7 mouse cellular contexts compared by ENCODE assay signal in the genomic region with DNA sequence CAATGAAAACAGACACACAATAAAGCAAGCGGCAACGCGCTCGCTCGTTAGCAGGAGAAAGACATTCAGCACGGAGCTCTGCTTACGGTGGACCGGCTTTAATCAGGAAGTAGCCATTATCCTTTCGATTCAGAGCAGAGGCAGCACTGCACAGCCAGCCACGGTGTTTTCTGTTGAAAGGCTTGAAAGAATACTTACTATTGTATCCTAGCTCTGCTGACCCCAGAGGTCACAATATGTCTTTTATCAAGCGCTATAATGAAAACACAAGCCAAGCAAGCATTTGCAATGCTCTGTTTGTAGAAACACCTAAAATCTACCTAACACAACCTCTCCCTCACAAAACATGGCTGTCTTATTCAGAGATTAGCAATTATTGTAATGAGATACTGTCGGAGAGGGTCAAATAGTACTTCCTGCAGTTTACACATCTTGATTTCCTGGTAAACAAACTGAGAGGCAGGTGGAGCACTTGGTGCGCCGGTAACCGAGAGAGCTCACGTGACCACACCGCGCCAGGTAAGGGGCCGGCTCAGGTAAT.
A peak's percentile ranks its signal among the peaks of the same experiment; 100 is the strongest.
DNase-seq lines count a peak whose midpoint lies in the region; ATAC-seq and TF ChIP-seq lines count a peak whose summit lies in the region.

No protein-coding gene starts in this region.

- ATAC-seq in erythroid progenitor cell, adult 5-6 weeks (replicated peaks; ENCODE audit: low FRiP score, poor library complexity, severe bottlenecking): peak; percentile 62
- ATAC-seq in hindbrain, embryonic 11.5 days (ENCODE audit: low FRiP score): 0 out of 2 replicates have a peak, but pooled peaks have one; percentile 51
- peak; percentile 77 for ATAC-seq in lung, postnatal 0 days

- H3K4me1 ChIP-seq in brown adipose tissue, adult 24 weeks (ENCODE audit: control insufficient read depth, insufficient read depth, insufficient read length, low read length): 0 out of 2 replicates have a peak, but pooled peaks cover 2% of the 10 kb centered on the region
- H3K4me1 ChIP-seq in hindbrain, embryonic 11.5 days (replicated peaks; ENCODE audit: control insufficient read depth, insufficient read depth, low read length): peaks cover 3% of the 10 kb centered on the region; the same call in 1 of the 2 replicates
- H3K4me1 ChIP-seq in lung, postnatal 0 days (ENCODE audit: insufficient read depth, low read depth, low read length): no peaks in the 10 kb centered on the region

- no peak for TF ChIP-seq CTCF in lung, postnatal 0 days (IDR thresholded peaks at IDR 0.05)

- H3K27ac ChIP-seq in brown adipose tissue, adult 24 weeks (replicated peaks; ENCODE audit: low read depth, low read length): peak overlapping the region; percentile 19
- peak overlapping the region; percentile 44; the same call in 1 of the 2 replicates for H3K27ac ChIP-seq in hindbrain, embryonic 11.5 days (ENCODE audit: low read depth, low read length)
- H3K27ac ChIP-seq in lung, postnatal 0 days (ENCODE audit: low read length): peak overlapping the region; percentile 22

- WGBS in hindbrain, embryonic 11.5 days: 9% methylated on average over 19 of the region's 19 CpGs
- 20% methylated on average over 19 of the region's 19 CpGs for WGBS in lung, postnatal 0 days

- peak overlapping the region; percentile 46 for H3K4me3 ChIP-seq in brown adipose tissue, adult 24 weeks (ENCODE audit: insufficient read depth, low read depth, low read length)
- H3K4me3 ChIP-seq in hindbrain, embryonic 11.5 days (ENCODE audit: low read depth, low read length): peak overlapping the region; percentile 15
- peak overlapping the region; percentile 40 for H3K4me3 ChIP-seq in lung, postnatal 0 days (ENCODE audit: low read depth, low read length)

- peak overlapping the region; percentile 24; the same call in 1 of the 2 replicates for H3K9ac ChIP-seq in hindbrain, embryonic 11.5 days (ENCODE audit: low read depth, low read length)
- peak overlapping the region; percentile 3; the same call in 1 of the 2 replicates for H3K9ac ChIP-seq in lung, postnatal 0 days (replicated peaks; ENCODE audit: low read depth)

- H3K4me2 ChIP-seq in hindbrain, embryonic 11.5 days (replicated peaks; ENCODE audit: low read depth, low read length): peak overlapping the region; percentile 29
- H3K4me2 ChIP-seq in lung, postnatal 0 days (replicated peaks; ENCODE audit: low read depth, low read length): peak overlapping the region; percentile 44

- peak; percentile 33; the same call in 1 of the 2 replicates for TF ChIP-seq EP300 in lung, postnatal 0 days (IDR thresholded peaks at IDR 0.05)

- H3K27me3 ChIP-seq in hindbrain, embryonic 11.5 days (ENCODE audit: control insufficient read depth, insufficient read depth, low read length): no peaks in the 10 kb centered on the region
- no peaks in the 10 kb centered on the region for H3K27me3 ChIP-seq in lung, postnatal 0 days (replicated peaks; ENCODE audit: insufficient read depth, low read length)

- DNase-seq in Muller cell, postnatal 12 days (ENCODE audit: inconsistent ontology term): peak; percentile 80
- peak; percentile 51 for DNase-seq in hindbrain, embryonic 11.5 days (ENCODE audit: low spot score)
- peak; percentile 34 to 35 for DNase-seq in layer of hippocampus, postnatal 14 days (ENCODE audit: low spot score in 2 of 2)
- peak; percentile 68 for DNase-seq in lung, postnatal 0 days (ENCODE audit: low spot score)
- DNase-seq in retina, adult 2 months (ENCODE audit: low read depth, low spot score): peak; percentile 37

- no peaks in the 10 kb centered on the region for H3K36me3 ChIP-seq in hindbrain, embryonic 11.5 days (ENCODE audit: control insufficient read depth, insufficient read depth, low read length)
- H3K36me3 ChIP-seq in lung, postnatal 0 days (ENCODE audit: insufficient read depth, low read length): no peaks in the 10 kb centered on the region

- no peaks in the 10 kb centered on the region for H3K9me3 ChIP-seq in hindbrain, embryonic 11.5 days (ENCODE audit: control insufficient read depth, low read length)
- no peaks in the 10 kb centered on the region for H3K9me3 ChIP-seq in lung, postnatal 0 days (ENCODE audit: low read length)

Comparison
In these comparisons a context has a peak if more than half of its experiments do, and no peak if none do; other contexts are left out.
1. Peak in every context shown above with its lines: DNase-seq, ATAC-seq, H3K4me3 ChIP-seq and H3K27ac ChIP-seq.